Mouse (Mus musculus) right cerebral cortex, adult 18-20 months (tissue): Measurements from ENCODE around the gene Tle2.

Experiments used
- DNase-seq: peaks from one replicate; pipeline ENCODE4 v3.0.0; 2022; ENCODE audit warnings: mixed read lengths

Tle2 gene

GRCm38 (mm10) chr10:81605974-81606751 is 31.8 kb downstream of the Tle2 start, which contains the start of gene BC025920:
Gene BC025920, plus strand, starts transcription at chr10:81606270.
- peak; percentile 97 for DNase-seq

- no peak for DNase-seq
Measured at GRCm38 (mm10) chr10:81608308-81608707, 33.9 kb downstream of the Tle2 start.

GRCm38 (mm10) chr10:81612779-81613178 is 38.4 kb downstream of the Tle2 start:
- DNase-seq: no peak

- DNase-seq: no peak
Measured at GRCm38 (mm10) chr10:81615486-81615885, 41.1 kb downstream of the Tle2 start.

- no peak for DNase-seq
Measured at GRCm38 (mm10) chr10:81619976-81620375, 45.6 kb downstream of the Tle2 start.

GRCm38 (mm10) chr10:81620786-81621185 is 46.4 kb downstream of the Tle2 start:
- DNase-seq: no peak

GRCm38 (mm10) chr10:81623441-81623840 is 49.1 kb downstream of the Tle2 start:
- DNase-seq: no peak

GRCm38 (mm10) chr10:81626101-81626993 is 52.0 kb downstream of the Tle2 start:
- DNase-seq: no peak

GRCm38 (mm10) chr10:81626994-81627835 is 52.9 kb downstream of the Tle2 start, which contains the start of gene Sirt6:
Gene Sirt6, minus strand, starts transcription at chr10:81627797.
- peak; percentile 96 for DNase-seq

- DNase-seq: no peak
Measured at GRCm38 (mm10) chr10:81627836-81628220, 53.5 kb downstream of the Tle2 start.

- DNase-seq: no peak
Measured at GRCm38 (mm10) chr10:81628390-81628789, 54.0 kb downstream of the Tle2 start, which contains the start of gene Ankrd24. Gene Ankrd24, plus strand, starts transcription at chr10:81628540.

GRCm38 (mm10) chr10:81633253-81634099 is 59.1 kb downstream of the Tle2 start:
- DNase-seq: peak; percentile 91

- DNase-seq: no peak
Measured at GRCm38 (mm10) chr10:81636338-81636737, 62.0 kb downstream of the Tle2 start.

GRCm38 (mm10) chr10:81638101-81638500 is 63.7 kb downstream of the Tle2 start:
- no peak for DNase-seq
